ENCODE assay signal across 8 mouse cellular contexts in the genomic region with DNA sequence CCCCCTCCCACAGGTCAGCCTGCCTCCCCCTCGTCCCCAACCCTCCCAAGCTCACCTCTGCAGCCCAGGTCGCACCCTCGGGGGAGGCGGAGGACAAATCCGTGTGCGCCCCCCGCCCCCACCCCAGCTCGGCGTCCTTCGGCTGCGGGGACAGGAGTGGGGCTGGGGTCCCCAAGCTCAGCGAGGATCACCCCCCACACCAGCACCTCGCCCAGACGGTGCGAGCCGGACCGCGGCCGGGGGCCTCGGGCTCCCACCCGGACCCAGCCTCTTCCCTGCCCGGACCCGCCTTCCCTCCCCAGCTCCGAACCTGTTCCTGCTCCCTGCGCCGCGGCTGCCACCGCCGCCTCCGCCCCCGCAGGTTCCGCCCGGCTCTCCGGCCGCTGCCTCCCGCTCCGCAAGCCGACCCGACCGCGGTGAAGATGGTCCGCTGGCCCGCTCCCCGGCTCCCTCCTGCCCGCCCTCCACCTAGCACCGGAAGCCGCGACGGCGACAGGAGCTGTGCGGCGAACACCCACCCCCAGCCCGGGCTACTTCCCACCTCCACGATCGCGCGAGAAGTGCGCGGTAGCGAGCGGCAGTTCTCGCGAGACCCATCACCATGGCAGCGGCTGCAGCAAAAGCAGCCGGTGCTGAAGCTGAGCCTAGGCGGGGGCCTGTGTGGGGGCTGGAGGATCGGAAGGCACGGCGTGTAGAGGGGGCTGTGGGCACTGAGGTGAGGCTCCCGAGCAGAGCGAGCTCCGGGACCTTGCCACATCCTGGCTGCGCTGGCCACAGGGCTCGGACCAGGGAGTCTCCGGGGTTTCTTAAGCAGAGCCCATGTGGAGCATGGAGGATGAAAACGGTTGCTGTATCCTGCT. TPM values are rescaled to one million over a fixed set of nuclear protein-coding genes. Genes with fewer than 3 reads are reported as not detected.
DNase-seq lines count a peak whose midpoint lies in the region; ATAC-seq and TF ChIP-seq lines count a peak whose summit lies in the region.

A gene (minus strand): TSS at position 545 of the 860 bp plus-strand sequence.

- no peak for TF ChIP-seq CTCF in cortical plate, adult 2 months (IDR thresholded peaks at IDR 0.05; ENCODE audit: extremely low read depth, insufficient read depth, low read length)

- peak within 1 kb of the TSS; percentile 78 for H3K4me3 ChIP-seq in cortical plate, adult 2 months (ENCODE audit: insufficient read depth, low read length)

- DNase-seq in gastrocnemius, postnatal 10 days, result peak; percentile 96
- DNase-seq in induced T-regulatory cell, adult 2 months (ENCODE audit: low read depth), result peak; percentile 98
- peak; percentile 88 to 95 for DNase-seq in left cerebral cortex, adult 9 months (ENCODE audit: low spot score in 2 of 2)
- peak; percentile 97 for DNase-seq in right cerebral cortex, postnatal 14 days
- peak; percentile 95 to 96 for DNase-seq in urinary bladder, postnatal 36 days (ENCODE audit: low spot score in 2 of 2)

- ATAC-seq in activated CD4-positive, CD25-positive, alpha-beta regulatory T cell, adult 4 months, result peak; percentile 97
- ATAC-seq in megakaryocyte progenitor cell, adult 5-6 weeks (replicated peaks; ENCODE audit: poor library complexity), result peak; percentile 93

- H3K4me1 ChIP-seq in cortical plate, adult 2 months (ENCODE audit: control insufficient read depth, insufficient read depth, low read length), result peaks cover 11% of the 10 kb centered on the region

- H3K27ac ChIP-seq in cortical plate, adult 2 months (ENCODE audit: insufficient read depth, low read length), result peak within 1 kb of the TSS; percentile 86

- peak; percentile 86 for TF ChIP-seq POLR2A in cortical plate, adult 2 months (IDR thresholded peaks at IDR 0.05; ENCODE audit: extremely low read depth, insufficient read depth, low read length)

RNA-seq across cellular contexts. Expression of the gene that starts here (rescaled TPM):
- 10 to 100 TPM; 29.9 to 46.7 TPM for polyA plus RNA-seq in activated CD4-positive, CD25-positive, alpha-beta regulatory T cell, adult 4 months (2017; shearing (Covaris generic))
- 701 and 730 TPM in 2 replicates for polyA plus RNA-seq in cortical plate, adult 2 months (2012; rRNA removed)
- total RNA-seq in gastrocnemius, postnatal 10 days (2021), result 10 to 100 TPM; 21.2 to 24.2 TPM
- total RNA-seq in megakaryocyte progenitor cell, adult 5-6 weeks (2015), result 32.3 and 35.2 TPM in 2 replicates
- 32.2 and 36.9 TPM in 2 replicates for total RNA-seq in megakaryocyte progenitor cell, adult 5-6 weeks (2017)

Comparison
In these comparisons a context has a peak if more than half of its experiments do, and no peak if none do; other contexts are left out.
1. Peak in every context shown above with its lines: DNase-seq, ATAC-seq, H3K4me3 ChIP-seq and H3K27ac ChIP-seq.
2. RNA of the gene that starts here (polyA plus RNA-seq): 701 to 730 TPM in cortical plate, adult 2 months; 29.9 to 46.7 TPM in activated CD4-positive, CD25-positive, alpha-beta regulatory T cell, adult 4 months; every median in the first group is over 10 times any median in the second.